Mouse (Mus musculus) heart, embryonic 10.5 days (tissue): ENCODE measurements around the gene Scrn1. TPM values are rescaled to one million over a fixed set of nuclear protein-coding genes. Genes with fewer than 3 reads are reported as not detected.

ENCODE experiments used
- DNase-seq: peaks from one replicate; pipeline ENCODE4 v3.0.0-alpha.2; 2017; ENCODE audit warnings: low spot score
- H3K27ac ChIP-seq: fragments of 300-500 bp; sonication (generic); 2 replicates; pipeline ENCODE4 v1.5.1; 2016; ENCODE audit warnings: mild to moderate bottlenecking
- H3K27me3 ChIP-seq: fragments of 300-500 bp; sonication (generic); 2 replicates; pipeline ENCODE4 v1.6.1; 2016; ENCODE audit warnings: mild to moderate bottlenecking; ENCODE audit not compliant: poor library complexity, insufficient read depth, severe bottlenecking
- H3K36me3 ChIP-seq: fragments of 300-500 bp; sonication (generic); 2 replicates; pipeline ENCODE4 v1.6.1; 2016; ENCODE audit warnings: mild to moderate bottlenecking, moderate library complexity
- H3K4me1 ChIP-seq: fragments of 300-500 bp; sonication (generic); 2 replicates; pipeline ENCODE4 v1.6.1; 2016; ENCODE audit warnings: mild to moderate bottlenecking
- H3K4me3 ChIP-seq: fragments of 300-500 bp; sonication (generic); 2 replicates; pipeline ENCODE4 v1.5.1; 2016; ENCODE audit warnings: mild to moderate bottlenecking, moderate library complexity
- H3K9me3 ChIP-seq: fragments of 300-500 bp; sonication (generic); 2 replicates; pipeline ENCODE4 v1.6.1; 2016; ENCODE audit warnings: mild to moderate bottlenecking, moderate library complexity
- WGBS: fragments of 180-500 bp; shearing (Covaris S2); methylation state at CpG from one replicate; pipeline ENCODE4 v1.1.7; 2016; 5-methylcytosine and 5-hydroxymethylcytosine counted together
- polyA plus RNA-seq: library from polyadenylated mRNA; unstranded; fragments of >200 nt; fragmentation: Nextera tagmentation; extraction: Ambion mirVana; gene quantifications from 2 replicates; pipeline ENCODE4 v1.2.1, GENCODE M21; 2016

Scrn1 gene
- polyA plus RNA-seq, 1 experiment from 2014 or later: 10.5 TPM

DNA sequence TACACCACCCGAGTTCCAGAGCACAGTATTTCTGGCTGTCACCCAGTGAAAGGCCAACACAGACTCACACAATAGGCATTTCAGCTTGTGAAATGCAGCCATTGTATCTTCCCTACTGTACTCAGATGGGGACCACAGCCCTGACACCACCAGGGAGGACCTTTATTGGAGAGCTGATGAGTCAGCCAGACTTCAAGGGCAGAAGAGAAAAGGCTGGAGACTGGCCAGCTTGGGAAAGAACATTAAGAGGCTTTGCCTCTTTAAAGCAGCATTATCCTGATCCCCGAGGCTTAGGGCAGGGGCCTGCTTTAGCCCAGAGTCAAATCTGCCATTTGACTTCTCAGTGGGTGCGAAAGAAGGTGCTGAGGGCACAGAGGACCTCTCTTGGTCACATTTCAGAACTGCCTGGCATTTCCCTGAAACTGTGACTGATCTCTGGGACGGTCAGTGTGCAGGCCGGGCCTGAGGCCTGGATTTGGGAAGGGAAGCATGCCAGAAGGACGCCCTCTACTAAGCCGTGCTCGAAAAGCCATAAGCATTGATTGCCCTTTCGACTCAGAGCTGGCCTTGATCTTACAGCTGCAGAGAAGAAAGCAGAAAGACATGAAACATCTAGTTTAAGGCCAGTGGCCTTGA, 25.9 kb downstream of the Scrn1 start:
- Histone ChIP-seq H3K9me3 (no peaks in the 10 kb centered on the region), H3K4me3 (no peak overlapping the region), H3K27ac (0 out of 2 replicates have a peak overlapping the region, but pooled peaks have one; percentile 53), H3K36me3 (0 out of 2 replicates have a peak, but pooled peaks cover 2% of the 10 kb centered on the region), H3K4me1 (peaks cover 25% of the 10 kb centered on the region), H3K27me3 (peaks cover 4% of the 10 kb centered on the region; the same call in 1 of the 2 replicates)
- DNase-seq: no peak
- 66% methylated on average over 9 of the region's 9 CpGs for WGBS

DNA sequence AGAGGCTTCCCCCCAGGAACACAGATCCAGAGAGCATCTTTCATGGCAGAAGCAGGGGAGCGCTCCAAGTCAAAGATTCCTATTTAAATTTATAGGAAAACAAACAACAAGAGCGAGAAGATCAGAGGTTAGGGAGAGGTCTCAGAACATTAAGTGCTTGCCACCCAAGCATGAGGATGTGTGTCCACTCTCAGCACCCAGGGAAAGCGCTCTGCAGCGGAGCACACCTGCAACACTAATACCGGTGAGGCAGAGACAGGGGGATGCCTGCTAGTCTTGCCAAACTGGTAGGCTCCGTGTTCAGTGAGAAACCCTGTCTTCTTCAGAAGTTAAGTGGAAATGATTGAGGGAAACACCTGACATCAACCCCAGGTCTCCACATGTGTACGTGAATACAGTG, 26.9 kb downstream of the Scrn1 start:
- no peak overlapping the region for H3K4me3 ChIP-seq
- H3K9me3 ChIP-seq: no peaks in the 10 kb centered on the region
- H3K27ac ChIP-seq: no peak overlapping the region
- H3K4me1 ChIP-seq: peaks cover 25% of the 10 kb centered on the region
- H3K36me3 ChIP-seq: 0 out of 2 replicates have a peak, but pooled peaks cover 2% of the 10 kb centered on the region
- peaks cover under 1% of the 10 kb centered on the region; the same call in 1 of the 2 replicates for H3K27me3 ChIP-seq
- no peak for DNase-seq
- 90% methylated on average over 7 of the region's 7 CpGs for WGBS

DNA sequence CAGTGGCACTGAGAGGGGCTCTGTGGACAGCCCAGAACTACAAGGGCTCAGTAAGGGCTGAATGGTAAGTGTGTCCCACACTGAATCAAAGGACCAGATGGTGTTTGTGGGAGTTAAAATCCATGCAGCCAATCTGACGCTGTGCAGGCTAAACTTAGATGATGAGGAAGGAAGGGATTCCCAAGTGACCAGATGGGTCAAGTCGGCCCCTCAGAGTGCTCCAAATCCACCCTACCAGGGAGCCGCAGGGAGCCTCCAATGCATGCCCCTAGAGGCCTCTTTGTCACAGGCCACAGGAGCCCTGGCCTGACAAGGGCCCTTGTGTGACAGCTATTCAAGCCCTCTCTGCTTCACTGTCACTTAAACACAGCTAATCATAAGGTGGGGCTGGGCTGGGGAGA, 27.5 kb downstream of the Scrn1 start:
- H3K27ac ChIP-seq: no peak overlapping the region
- WGBS: 18% methylated on average over 3 of the region's 3 CpGs
- H3K27me3 ChIP-seq: no peaks in the 10 kb centered on the region
- peaks cover 25% of the 10 kb centered on the region for H3K4me1 ChIP-seq
- H3K4me3 ChIP-seq: no peak overlapping the region
- H3K9me3 ChIP-seq: no peaks in the 10 kb centered on the region
- H3K36me3 ChIP-seq: 0 out of 2 replicates have a peak, but pooled peaks cover 2% of the 10 kb centered on the region
- DNase-seq: no peak

DNA sequence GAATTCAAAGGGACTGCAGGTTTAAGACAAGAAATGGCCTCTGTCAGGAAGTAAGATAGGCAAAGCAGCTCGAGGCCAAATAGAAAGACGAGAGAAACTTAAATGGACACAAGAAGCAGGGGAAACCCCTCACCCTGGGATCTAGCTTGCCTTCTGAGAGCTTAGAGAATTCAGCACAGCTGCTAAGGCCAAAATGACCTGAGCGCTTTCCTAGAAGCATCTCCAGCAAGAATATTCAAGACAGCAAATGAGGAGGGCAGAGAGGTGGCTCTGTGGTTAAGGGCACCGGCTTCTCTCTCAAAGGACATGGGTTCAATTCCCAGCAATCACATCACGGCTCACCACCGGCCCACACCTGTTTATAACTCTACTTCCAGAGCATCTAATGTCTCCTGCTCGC, 29.2 kb downstream of the Scrn1 start:
- H3K27ac ChIP-seq: no peak overlapping the region
- H3K36me3 ChIP-seq: no peaks in the 10 kb centered on the region
- 74% methylated on average over 7 of the region's 7 CpGs for WGBS
- peaks cover 21% of the 10 kb centered on the region for H3K4me1 ChIP-seq
- H3K4me3 ChIP-seq: no peak overlapping the region
- H3K9me3 ChIP-seq: no peaks in the 10 kb centered on the region
- no peaks in the 10 kb centered on the region for H3K27me3 ChIP-seq
- no peak for DNase-seq

DNA sequence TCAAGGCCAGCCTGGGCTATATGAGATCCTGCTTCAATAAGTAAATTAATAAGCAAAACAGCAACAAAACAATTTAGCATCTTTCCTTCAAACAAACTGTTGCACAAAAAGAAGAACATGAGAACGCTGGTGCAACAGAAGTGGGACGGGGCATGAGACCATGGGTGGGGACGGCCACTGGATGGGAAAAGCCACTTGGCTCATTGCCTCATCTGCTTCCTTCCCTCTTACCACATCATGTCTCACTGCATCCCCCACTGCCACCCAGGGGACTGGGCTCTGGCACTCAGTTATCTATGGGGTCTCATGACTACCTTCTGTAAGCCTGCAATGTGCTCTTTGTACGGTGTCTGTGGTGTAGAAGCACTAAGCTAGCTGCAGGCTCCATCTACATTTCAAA, 30.8 kb downstream of the Scrn1 start:
- Histone ChIP-seq H3K4me1 (peaks cover 30% of the 10 kb centered on the region), H3K9me3 (no peaks in the 10 kb centered on the region), H3K36me3 (no peaks in the 10 kb centered on the region), H3K4me3 (no peak overlapping the region), H3K27me3 (no peaks in the 10 kb centered on the region), H3K27ac (no peak overlapping the region)
- WGBS: 94% methylated on average over 4 of the region's 4 CpGs
- DNase-seq: no peak

DNA sequence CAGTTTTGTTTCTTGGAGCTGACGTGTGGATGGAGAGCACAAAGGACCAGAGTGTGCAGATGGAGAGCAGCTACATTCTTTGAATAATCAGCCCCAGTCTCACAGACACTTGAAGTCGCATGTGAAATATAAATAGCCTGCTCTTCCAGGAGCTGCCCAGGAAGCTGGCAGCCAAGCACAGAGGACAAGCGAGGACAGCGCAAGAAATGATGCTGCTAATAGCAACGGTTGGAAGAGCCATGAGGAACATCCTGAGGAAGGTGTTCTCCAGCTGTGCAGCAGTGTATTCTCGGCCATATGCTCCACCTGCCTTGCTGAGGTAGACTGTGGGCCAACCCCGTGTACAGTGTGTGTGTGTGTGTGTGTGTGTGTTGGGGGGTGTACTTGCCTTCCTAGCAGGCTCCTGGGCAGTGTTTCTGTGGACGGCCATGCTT, 35.2 kb downstream of the Scrn1 start:
- Histone ChIP-seq H3K27me3 (no peaks in the 10 kb centered on the region; the same call in 1 of the 2 replicates), H3K27ac (peak overlapping the region; percentile 56; the same call in 1 of the 2 replicates), H3K4me3 (no peak overlapping the region)

DNA sequence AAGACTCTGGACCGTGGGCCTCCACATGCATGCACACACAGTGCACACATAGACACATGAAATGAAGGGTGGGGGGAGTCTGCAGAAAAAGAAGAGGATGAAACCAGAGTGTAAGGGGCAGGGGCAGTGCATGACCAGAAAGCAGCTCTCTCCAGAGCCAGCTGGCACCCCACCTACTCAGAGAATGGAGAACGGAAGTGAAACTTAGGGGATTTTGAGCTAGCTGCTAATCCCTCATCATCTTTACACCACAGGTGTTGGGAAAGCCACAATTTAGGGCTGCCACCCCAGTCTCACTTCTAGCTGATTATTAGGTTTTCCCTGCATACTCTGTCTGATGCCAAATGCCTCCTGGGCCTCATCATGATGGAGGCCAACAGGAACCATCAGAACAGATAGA, 36.1 kb downstream of the Scrn1 start:
- no peaks in the 10 kb centered on the region for H3K36me3 ChIP-seq
- H3K27ac ChIP-seq: no peak overlapping the region
- no peaks in the 10 kb centered on the region; the same call in 1 of the 2 replicates for H3K27me3 ChIP-seq
- 85% methylated on average over 2 of the region's 2 CpGs for WGBS
- H3K4me1 ChIP-seq: peaks cover 16% of the 10 kb centered on the region
- no peak overlapping the region for H3K4me3 ChIP-seq
- DNase-seq: no peak
- no peaks in the 10 kb centered on the region for H3K9me3 ChIP-seq

More for the DNA sequence above, 35.2 kb downstream of the Scrn1 start:
- no peaks in the 10 kb centered on the region for H3K9me3 ChIP-seq
- H3K4me1 ChIP-seq: peaks cover 16% of the 10 kb centered on the region
- DNase-seq: no peak
- WGBS: 43% methylated on average over 8 of the region's 8 CpGs
- no peaks in the 10 kb centered on the region for H3K36me3 ChIP-seq

DNA sequence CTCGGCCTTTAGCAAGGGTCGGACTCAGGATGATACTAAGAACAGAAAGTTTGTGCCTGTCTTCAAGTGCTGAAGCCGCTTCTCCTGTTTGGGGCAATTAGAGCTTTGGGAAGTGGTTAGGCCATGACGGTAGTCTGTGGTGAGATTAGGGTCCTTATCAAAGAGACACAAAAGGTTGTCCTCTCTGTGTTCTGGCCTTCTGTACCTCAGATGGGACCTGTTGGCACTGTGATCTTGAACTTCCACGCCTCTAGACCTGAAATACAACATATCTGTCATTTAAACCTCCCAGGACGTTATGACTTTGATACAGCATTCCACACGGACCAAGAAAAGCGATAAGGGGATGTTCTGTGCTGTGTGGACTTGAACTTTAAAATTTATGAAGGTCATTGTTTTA, 37.6 kb downstream of the Scrn1 start:
- no peaks in the 10 kb centered on the region; the same call in none of the 2 replicates for H3K27me3 ChIP-seq
- peaks cover 16% of the 10 kb centered on the region for H3K4me1 ChIP-seq
- H3K4me3 ChIP-seq: no peak overlapping the region
- H3K36me3 ChIP-seq: no peaks in the 10 kb centered on the region
- no peaks in the 10 kb centered on the region for H3K9me3 ChIP-seq
- no peak for DNase-seq
- no peak overlapping the region for H3K27ac ChIP-seq
- 67% methylated on average over 8 of the region's 8 CpGs for WGBS

DNA sequence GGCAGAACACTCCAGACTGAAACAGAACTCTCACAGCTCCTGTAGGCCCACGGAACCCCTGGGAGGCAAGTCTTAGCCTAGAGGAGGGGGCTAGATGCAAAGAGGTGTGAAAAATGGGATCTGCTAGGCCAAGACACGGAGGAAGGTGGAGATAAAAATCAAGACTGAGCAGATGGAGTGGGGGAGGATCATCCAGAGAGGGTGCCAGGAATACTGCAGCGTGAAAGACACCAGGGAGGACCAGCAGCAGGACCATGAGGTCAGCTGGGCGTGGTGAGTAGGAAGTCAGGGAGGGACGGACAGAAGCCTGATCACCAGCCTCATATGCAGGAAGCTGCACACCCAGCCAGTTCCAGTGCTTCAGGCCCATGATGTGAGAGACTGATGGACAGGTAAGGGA, 47.5 kb downstream of the Scrn1 start:
- 56% methylated on average over 5 of the region's 5 CpGs for WGBS
- Histone ChIP-seq H3K4me3 (no peak overlapping the region), H3K27me3 (peaks cover 25% of the 10 kb centered on the region; the same call in 1 of the 2 replicates), H3K4me1 (no peaks in the 10 kb centered on the region), H3K36me3 (no peaks in the 10 kb centered on the region), H3K9me3 (no peaks in the 10 kb centered on the region), H3K27ac (no peak overlapping the region)
- no peak for DNase-seq

DNA sequence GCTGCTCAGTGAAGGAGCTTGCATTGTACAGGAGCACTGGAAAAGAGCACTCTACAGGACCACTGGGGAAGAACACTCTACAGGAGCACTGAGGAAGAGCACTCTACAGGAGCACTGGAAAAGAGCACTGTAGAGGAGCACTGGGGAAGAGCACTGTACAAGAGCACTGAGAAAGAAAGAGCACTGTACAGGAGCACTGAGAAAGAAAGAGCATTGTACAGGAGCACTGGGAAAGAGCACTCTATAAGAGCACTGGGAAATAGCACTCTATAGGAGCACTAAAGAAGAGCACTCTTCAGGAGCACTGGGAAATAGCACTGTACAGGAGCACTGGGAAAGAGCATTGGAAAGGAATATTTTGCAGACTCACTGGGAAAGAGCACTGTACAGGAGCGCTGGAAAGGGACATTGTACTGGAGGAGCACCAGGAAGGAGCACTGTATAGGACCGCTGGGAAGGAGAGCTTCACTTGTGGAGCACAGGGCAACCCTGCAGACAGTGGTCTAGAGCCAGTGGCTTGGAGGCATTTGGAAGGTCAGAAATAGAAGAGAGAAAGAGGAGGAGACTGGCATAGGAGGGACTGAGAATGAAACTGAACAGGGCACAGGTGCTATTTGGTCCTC, 49.7 kb downstream of the Scrn1 start:
- 76% methylated on average over 2 of the region's 2 CpGs for WGBS
- H3K4me1 ChIP-seq: no peaks in the 10 kb centered on the region
- H3K9me3 ChIP-seq: no peaks in the 10 kb centered on the region
- no peaks in the 10 kb centered on the region for H3K36me3 ChIP-seq
- H3K27me3 ChIP-seq: peaks cover 31% of the 10 kb centered on the region
- H3K4me3 ChIP-seq: no peak overlapping the region
- H3K27ac ChIP-seq: no peak overlapping the region
- no peak for DNase-seq

DNA sequence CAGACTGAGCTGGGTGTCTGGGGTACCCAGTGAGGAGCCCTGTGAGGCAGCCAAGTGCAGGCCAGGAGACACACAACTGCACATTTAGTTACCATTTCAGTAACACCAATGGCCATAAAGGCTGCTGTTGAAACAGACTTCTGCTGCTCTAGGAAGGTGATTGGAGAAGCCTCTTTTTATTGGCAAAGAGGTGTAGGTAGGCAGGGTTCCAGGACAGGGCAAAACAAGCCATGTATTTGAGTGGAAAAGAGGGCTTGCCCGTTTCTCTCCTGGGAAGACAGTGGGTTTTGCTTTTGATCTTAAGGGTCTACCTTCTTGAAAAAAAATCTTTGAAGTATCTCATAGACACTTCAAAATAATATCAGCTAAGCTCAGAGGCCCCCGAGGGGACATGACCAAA, 54.0 kb downstream of the Scrn1 start:
- Histone ChIP-seq H3K4me1 (peaks cover 22% of the 10 kb centered on the region), H3K27me3 (peaks cover 18% of the 10 kb centered on the region), H3K4me3 (no peak overlapping the region), H3K27ac (no peak overlapping the region), H3K36me3 (no peaks in the 10 kb centered on the region), H3K9me3 (no peaks in the 10 kb centered on the region)
- no peak for DNase-seq
- 73% methylated on average over 2 of the region's 2 CpGs for WGBS

DNA sequence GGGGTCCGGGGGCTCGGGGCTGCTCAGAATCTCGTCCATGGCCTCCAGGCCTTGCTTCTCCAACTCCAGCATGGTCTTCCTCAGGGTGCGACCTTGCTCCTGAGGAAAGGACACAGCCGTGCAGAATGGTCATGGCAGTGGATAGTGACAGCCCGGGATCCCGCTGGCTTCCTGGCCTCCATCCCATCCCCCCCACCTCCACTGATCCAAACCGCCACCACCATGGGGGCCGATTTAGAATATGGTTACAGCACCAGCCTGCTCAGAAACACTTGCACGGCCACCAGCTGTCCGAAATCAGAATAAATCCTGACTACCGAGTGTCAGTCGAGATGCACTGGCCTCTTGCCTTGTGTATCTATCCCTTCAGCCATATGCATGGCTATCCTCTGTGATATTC, 57.0 kb downstream of the Scrn1 start:
- 85% methylated on average over 13 of the region's 13 CpGs for WGBS
- DNase-seq: no peak
- no peaks in the 10 kb centered on the region for H3K36me3 ChIP-seq
- no peak overlapping the region for H3K4me3 ChIP-seq
- peaks cover 5% of the 10 kb centered on the region for H3K27me3 ChIP-seq
- no peak overlapping the region for H3K27ac ChIP-seq
- no peaks in the 10 kb centered on the region for H3K9me3 ChIP-seq
- peaks cover 35% of the 10 kb centered on the region for H3K4me1 ChIP-seq

DNA sequence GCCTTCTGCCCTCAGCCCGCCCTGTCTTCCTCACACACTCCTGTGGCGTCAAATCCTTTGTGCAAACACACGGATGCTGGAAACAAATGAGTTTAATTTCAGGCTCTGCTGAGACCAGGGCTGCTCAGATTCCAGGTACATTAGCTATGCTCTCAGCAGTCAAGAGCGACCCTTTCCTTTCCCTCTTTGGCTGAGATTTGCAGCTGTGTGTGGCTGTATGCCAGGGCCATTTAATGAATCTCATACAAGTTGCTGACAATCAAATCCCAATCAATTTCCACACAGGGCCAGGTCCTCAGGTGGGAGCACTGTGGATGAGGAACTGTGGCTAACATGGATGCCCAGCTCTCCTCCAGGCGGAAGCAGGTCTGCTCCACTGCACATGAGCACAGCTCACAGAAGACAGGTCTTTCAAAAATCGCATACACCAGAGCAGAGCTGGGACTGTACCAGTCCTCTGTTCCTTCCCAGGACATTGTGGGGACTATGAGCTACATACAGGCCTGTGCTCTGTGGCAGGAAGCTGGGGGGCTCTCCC, 58.0 kb downstream of the Scrn1 start:
- H3K27ac ChIP-seq: peak overlapping the region; percentile 38; the same call in 1 of the 2 replicates
- 61% methylated on average over 6 of the region's 6 CpGs for WGBS
- H3K27me3 ChIP-seq: peaks cover 4% of the 10 kb centered on the region
- H3K36me3 ChIP-seq: no peaks in the 10 kb centered on the region
- DNase-seq: no peak
- H3K4me1 ChIP-seq: peaks cover 35% of the 10 kb centered on the region
- H3K4me3 ChIP-seq: no peak overlapping the region
- H3K9me3 ChIP-seq: no peaks in the 10 kb centered on the region
